ENCODE assay signal across 15 mouse cellular contexts in genomic region chr11:4209556-4209955, GRCm38 (mm10). TPM values are rescaled to one million over a fixed set of nuclear protein-coding genes. Genes with fewer than 3 reads are reported as not detected.
DNase-seq lines count a peak whose midpoint lies in the region; ATAC-seq and TF ChIP-seq lines count a peak whose summit lies in the region.
"Had no signal": no experiment of that assay in that cellular context is flagged by ENCODE, and none has a peak within 500 bp of the region (broad histone marks: within the 10 kb centered on the region; RNA-seq: fewer than 3 reads in every experiment).

No protein-coding gene starts in this region.

- no peak for TF ChIP-seq EP300 in ES-Bruce4 (IDR thresholded peaks at IDR 0.05; ENCODE audit: insufficient read depth, low read depth, low read length)

- intact Hi-C loops in gastrocnemius, adult 2 months (cut with DNase I), result no loop called here
- intact Hi-C loops in left cerebral cortex, adult 2 months (cut with DNase I), result no loop called here

- H3K27ac ChIP-seq in gastrocnemius, adult 2 months, result no peak overlapping the region
- H3K27ac ChIP-seq in left cerebral cortex, adult 2 months, result no peak overlapping the region
- no peak overlapping the region for H3K27ac ChIP-seq in ES-Bruce4 (ENCODE audit: insufficient read depth, low read length)
- H3K27ac ChIP-seq: midbrain, embryonic 15.5 days had no signal

- H3K4me1 ChIP-seq in ES-Bruce4 (ENCODE audit: control insufficient read depth, insufficient read depth, low read length), result peaks cover 3% of the 10 kb centered on the region
- H3K4me1 ChIP-seq: midbrain, embryonic 15.5 days had no signal

- no peaks in the 10 kb centered on the region for H3K9me3 ChIP-seq in ES-Bruce4 (replicated peaks; ENCODE audit: control insufficient read depth, insufficient read depth, low read length, poor library complexity, severe bottlenecking)
- H3K9me3 ChIP-seq: midbrain, embryonic 15.5 days had no signal

- DNase-seq in gastrocnemius, adult 2 months, result no peak
- no peak for DNase-seq in gastrocnemius, adult 18-20 months (ENCODE audit: low spot score)
- DNase-seq in left cerebral cortex, adult 2 months (ENCODE audit: extremely low spot score in 1 of 2, low spot score in 2 of 2), result no peak
- DNase-seq in left cerebral cortex, adult 9 months (ENCODE audit: low spot score in 2 of 2), result no peak
- peak; percentile 60 for DNase-seq in 3T3-L1 (ENCODE audit: low read depth, low spot score)
- DNase-seq in Muller cell, postnatal 12 days (ENCODE audit: inconsistent ontology term), result no peak
- DNase-seq: left cerebral cortex, postnatal 4 days; lung, postnatal 14 days had no signal

- ATAC-seq in activated CD4-positive, CD25-positive, alpha-beta regulatory T cell, adult 4 months, result no peak
- ATAC-seq: hindbrain, embryonic 16.5 days; midbrain, embryonic 15.5 days had no signal

- peaks cover 2% of the 10 kb centered on the region; the same call in 1 of the 2 replicates for H3K36me3 ChIP-seq in ES-Bruce4 (ENCODE audit: control insufficient read depth, insufficient read depth, low read length, poor library complexity, severe bottlenecking)

- H3K4me3 ChIP-seq in gastrocnemius, adult 2 months, result no peak overlapping the region
- no peak overlapping the region for H3K4me3 ChIP-seq in left cerebral cortex, adult 2 months
- H3K4me3 ChIP-seq in ES-Bruce4 (ENCODE audit: low read depth, low read length), result no peak overlapping the region
- H3K4me3 ChIP-seq: erythroblast, embryonic 14.5 days; midbrain, embryonic 15.5 days had no signal

- H3K9ac ChIP-seq in ES-Bruce4 (ENCODE audit: low read depth, poor library complexity, severe bottlenecking), result no peak overlapping the region
- H3K9ac ChIP-seq: midbrain, embryonic 15.5 days had no signal

- no peaks in the 10 kb centered on the region for H3K27me3 ChIP-seq in ES-Bruce4 (ENCODE audit: control insufficient read depth, insufficient read depth, low read length, poor library complexity, severe bottlenecking)
- H3K27me3 ChIP-seq: midbrain, embryonic 15.5 days had no signal

- TF ChIP-seq POLR2A in ES-Bruce4 (IDR thresholded peaks at IDR 0.05; ENCODE audit: insufficient read depth, low read length), result no peak

- peak; percentile 46 for TF ChIP-seq CTCF in gastrocnemius, adult 2 months (IDR thresholded peaks at IDR 0.05)
- peak; percentile 38 for TF ChIP-seq CTCF in left cerebral cortex, adult 2 months (IDR thresholded peaks at IDR 0.05)
- peak; percentile 6 for TF ChIP-seq CTCF in ES-Bruce4 (IDR thresholded peaks at IDR 0.05; ENCODE audit: low read depth, low read length)

RNA-seq across cellular contexts. Expression of gene Castor1, which starts 8.5 kb away (rescaled TPM):
- total RNA-seq in gastrocnemius, adult 2 months (2021), result 1 to 10 TPM; 2.0 to 2.6 TPM
- 1 to 10 TPM; 1.8 to 2.9 TPM for total RNA-seq in gastrocnemius, adult 18-20 months (2021)
- total RNA-seq in left cerebral cortex, adult 2 months (2021), result 1 to 10 TPM; 3.9 to 4.2 TPM
- 29.6 and 35.2 TPM in 2 replicates for polyA plus RNA-seq in ES-Bruce4 (2011; ENCODE audit: insufficient read depth, insufficient read length, low read depth, missing spikeins)
- 10 to 100 TPM; 37.5 to 42.0 TPM for polyA plus RNA-seq in activated CD4-positive, CD25-positive, alpha-beta regulatory T cell, adult 4 months (2017; shearing (Covaris generic))

RNA-seq across cellular contexts. Expression of gene Tbc1d10a, which starts 23.0 kb away (rescaled TPM):
- 1 to 10 TPM; 3.1 to 5.2 TPM for total RNA-seq in gastrocnemius, adult 2 months (2021)
- total RNA-seq in gastrocnemius, adult 18-20 months (2021), result 1 to 10 TPM; 3.5 to 3.8 TPM
- 10 to 100 TPM; 35.3 to 36.6 TPM for total RNA-seq in left cerebral cortex, adult 2 months (2021)
- polyA plus RNA-seq in ES-Bruce4 (2011; ENCODE audit: insufficient read depth, insufficient read length, low read depth, missing spikeins), result 19.9 and 20.5 TPM in 2 replicates
- 10 to 100 TPM; 23.8 to 25.6 TPM for polyA plus RNA-seq in activated CD4-positive, CD25-positive, alpha-beta regulatory T cell, adult 4 months (2017; shearing (Covaris generic))

RNA-seq across cellular contexts. Expression of gene Osm, which starts 26.7 kb away (rescaled TPM):
- not detected for total RNA-seq in gastrocnemius, adult 2 months (2021)
- total RNA-seq in gastrocnemius, adult 18-20 months (2021), result not detected
- total RNA-seq in left cerebral cortex, adult 2 months (2021), result not detected
- 0.52 and 0.88 TPM in 2 replicates for polyA plus RNA-seq in ES-Bruce4 (2011; ENCODE audit: insufficient read depth, insufficient read length, low read depth, missing spikeins)
- polyA plus RNA-seq in activated CD4-positive, CD25-positive, alpha-beta regulatory T cell, adult 4 months (2017; shearing (Covaris generic)), result 10 to 100 TPM; 18.0 to 19.8 TPM
- polyA plus RNA-seq: heart, embryonic 14.5 days; hindbrain, embryonic 16.5 days had no signal

RNA-seq across cellular contexts. Expression of gene Lif, which starts 47.8 kb away (rescaled TPM):
- total RNA-seq in gastrocnemius, adult 2 months (2021), result under 1 TPM; 0.17 to 0.23 TPM
- under 1 TPM; 0.11 to 0.21 TPM for total RNA-seq in gastrocnemius, adult 18-20 months (2021)
- 1 to 10 TPM in 1 of 2 experiments, under 1 TPM in 1; 0.70 to 1.2 TPM for total RNA-seq in left cerebral cortex, adult 2 months (2021)
- 12.1 and 13.3 TPM in 2 replicates for polyA plus RNA-seq in ES-Bruce4 (2011; ENCODE audit: insufficient read depth, insufficient read length, low read depth, missing spikeins)
- 1 to 10 TPM; 2.9 to 6.6 TPM for polyA plus RNA-seq in activated CD4-positive, CD25-positive, alpha-beta regulatory T cell, adult 4 months (2017; shearing (Covaris generic))
- polyA plus RNA-seq: erythroblast, embryonic 14.5 days; midbrain, embryonic 15.5 days; neural tube, embryonic 14.5 days had no signal

RNA-seq across cellular contexts. Expression of gene Sf3a1, which starts 49.4 kb away (rescaled TPM):
- total RNA-seq in gastrocnemius, adult 2 months (2021), result 10 to 100 TPM; 13.9 to 19.6 TPM
- total RNA-seq in gastrocnemius, adult 18-20 months (2021), result 10 to 100 TPM; 15.0 to 18.6 TPM
- 10 to 100 TPM; 63.8 to 67.4 TPM for total RNA-seq in left cerebral cortex, adult 2 months (2021)
- 117 and 125 TPM in 2 replicates for polyA plus RNA-seq in ES-Bruce4 (2011; ENCODE audit: insufficient read depth, insufficient read length, low read depth, missing spikeins)
- polyA plus RNA-seq in activated CD4-positive, CD25-positive, alpha-beta regulatory T cell, adult 4 months (2017; shearing (Covaris generic)), result 10 to 100 TPM; 49.6 to 53.0 TPM

Comparison
In these comparisons a context has a peak if more than half of its experiments do, and no peak if none do; other contexts are left out.
1. RNA of gene Tbc1d10a, which starts 23.0 kb away (total RNA-seq): 35.3 to 36.6 TPM in left cerebral cortex, adult 2 months; 3.1 to 5.2 TPM in gastrocnemius, adult 2 months and 3.5 to 3.8 TPM in gastrocnemius, adult 18-20 months; every median in the first group is over 4 times any median in the second.
2. Peak in every context shown above with its lines, with median percentiles within 50 percentile points of each other: CTCF ChIP-seq.